Mouse (Mus musculus) right cerebral cortex, adult 18-20 months (tissue): Measurements from ENCODE around the gene Umps.
A peak's percentile ranks its signal among the peaks of the same experiment; 100 is the strongest.

Experiments
- DNase-seq: peaks from one replicate; pipeline ENCODE4 v3.0.0; 2022; ENCODE audit warnings: mixed read lengths

The Umps gene

GRCm38 (mm10) chr16:33966538-33967282, at the start of gene Umps:
Gene Umps (minus strand): TSS chr16:33967038.
- peak; percentile 80 for DNase-seq

GRCm38 (mm10) chr16:34011991-34012845, 45.4 kb upstream of the Umps start:
- no peak for DNase-seq

GRCm38 (mm10) chr16:34009567-34009966, 42.7 kb upstream of the Umps start:
- no peak for DNase-seq

GRCm38 (mm10) chr16:34005986-34006385, 39.1 kb upstream of the Umps start:
- no peak for DNase-seq

- peak; percentile 26 for DNase-seq
These were observed 37.3 kb upstream of the Umps start for GRCm38 (mm10) chr16:34004128-34004578.

GRCm38 (mm10) chr16:34003566-34004127, 36.8 kb upstream of the Umps start:
- DNase-seq: no peak

- no peak for DNase-seq
These were observed 33.9 kb upstream of the Umps start for GRCm38 (mm10) chr16:34000715-34001114.

GRCm38 (mm10) chr16:33999388-33999787, 32.5 kb upstream of the Umps start:
- DNase-seq: peak; percentile 54

GRCm38 (mm10) chr16:33998011-33998410, 31.2 kb upstream of the Umps start:
- no peak for DNase-seq

GRCm38 (mm10) chr16:33996030-33996429, 29.2 kb upstream of the Umps start:
- DNase-seq: peak; percentile 44

- no peak for DNase-seq
These were observed 28.7 kb upstream of the Umps start for GRCm38 (mm10) chr16:33995496-33995895.

GRCm38 (mm10) chr16:33994321-33994720, 27.5 kb upstream of the Umps start:
- no peak for DNase-seq

GRCm38 (mm10) chr16:33990712-33991111, 23.9 kb upstream of the Umps start:
- DNase-seq: no peak

GRCm38 (mm10) chr16:33989106-33989505, 22.3 kb upstream of the Umps start:
- DNase-seq: no peak

- no peak for DNase-seq
These were observed 21.6 kb upstream of the Umps start for GRCm38 (mm10) chr16:33988358-33989012.

- no peak for DNase-seq
These were observed 20.2 kb upstream of the Umps start for GRCm38 (mm10) chr16:33986993-33987392.

GRCm38 (mm10) chr16:33985372-33985771, 18.5 kb upstream of the Umps start:
- no peak for DNase-seq

GRCm38 (mm10) chr16:33983712-33984111, 16.9 kb upstream of the Umps start:
- no peak for DNase-seq

- no peak for DNase-seq
These were observed 13.0 kb upstream of the Umps start for GRCm38 (mm10) chr16:33979855-33980254.

GRCm38 (mm10) chr16:33967283-33967640, 424 bp upstream of the Umps start:
- DNase-seq: no peak

GRCm38 (mm10) chr16:33965878-33966537, 830 bp downstream of the Umps start:
- DNase-seq: no peak

GRCm38 (mm10) chr16:33963509-33963908, 3.3 kb downstream of the Umps start:
- no peak for DNase-seq

- no peak for DNase-seq
These were observed 12.0 kb downstream of the Umps start for GRCm38 (mm10) chr16:33954793-33955192.
